Mouse (Mus musculus): ENCODE measurements around the gene Cask. TPM values are rescaled to one million over a fixed set of nuclear protein-coding genes. Genes with fewer than 3 reads are reported as not detected.

Cask gene
- polyA plus RNA-seq (2015; fragmentation: Nextera tagmentation; extraction: Ambion mirVana): 5.0 and 6.3 TPM in 2 replicates

- Histone ChIP-seq H3K4me1 (ENCODE audit: control insufficient read depth, insufficient read depth, low read length) (no peaks in the 10 kb centered on the region), H3K4me3 (ENCODE audit: low read length) (no peak within 1 kb of the TSS), H3K36me3 (ENCODE audit: control insufficient read depth, insufficient read depth) (no peaks in the 10 kb centered on the region), H3K27me3 (ENCODE audit: control insufficient read depth, insufficient read depth, low read length) (no peaks in the 10 kb centered on the region), H3K9me3 (replicated peaks; ENCODE audit: control insufficient read depth, low read length) (no peaks in the 10 kb centered on the region), H3K4me2 (ENCODE audit: low read depth, low read length) (no peak within 1 kb of the TSS), H3K9ac (ENCODE audit: low read length) (no peak within 1 kb of the TSS), H3K27ac (ENCODE audit: low read length) (no peak within 1 kb of the TSS)
- ATAC-seq (replicated peaks; ENCODE audit: extremely low read depth, insufficient read depth, low FRiP score): no peak
- WGBS: 33% methylated on average over 4 of the region's 4 CpGs
Measured at GRCm38 (mm10) chrX:13851285-13851684, at the start of gene Cask. TSS of gene Cask (minus strand) at chrX:13851367.

- Histone ChIP-seq H3K9ac (ENCODE audit: low read length) (no peak overlapping the region), H3K9me3 (replicated peaks; ENCODE audit: control insufficient read depth, low read length) (no peaks in the 10 kb centered on the region), H3K36me3 (ENCODE audit: control insufficient read depth, insufficient read depth) (no peaks in the 10 kb centered on the region), H3K4me2 (ENCODE audit: low read depth, low read length) (no peak overlapping the region), H3K27me3 (ENCODE audit: control insufficient read depth, insufficient read depth, low read length) (no peaks in the 10 kb centered on the region), H3K4me1 (ENCODE audit: control insufficient read depth, insufficient read depth, low read length) (no peaks in the 10 kb centered on the region), H3K4me3 (ENCODE audit: low read length) (no peak overlapping the region), H3K27ac (ENCODE audit: low read length) (no peak overlapping the region)
- WGBS: 72% methylated on average over 2 of the region's 2 CpGs
- no peak for ATAC-seq (replicated peaks; ENCODE audit: extremely low read depth, insufficient read depth, low FRiP score)
Measured at GRCm38 (mm10) chrX:13889976-13890375, 38.8 kb upstream of the Cask start.

- H3K9ac ChIP-seq (ENCODE audit: low read length): no peak overlapping the region
- H3K9me3 ChIP-seq (replicated peaks; ENCODE audit: control insufficient read depth, low read length): no peaks in the 10 kb centered on the region
- no peaks in the 10 kb centered on the region for H3K36me3 ChIP-seq (ENCODE audit: control insufficient read depth, insufficient read depth)
- no peak overlapping the region for H3K4me2 ChIP-seq (ENCODE audit: low read depth, low read length)
- H3K27ac ChIP-seq (ENCODE audit: low read length): no peak overlapping the region
- no peak overlapping the region for H3K4me3 ChIP-seq (ENCODE audit: low read length)
- WGBS: 64% methylated on average over 1 of the region's 1 CpGs
- H3K27me3 ChIP-seq (ENCODE audit: control insufficient read depth, insufficient read depth, low read length): no peaks in the 10 kb centered on the region
- ATAC-seq (replicated peaks; ENCODE audit: extremely low read depth, insufficient read depth, low FRiP score): no peak
- H3K4me1 ChIP-seq (ENCODE audit: control insufficient read depth, insufficient read depth, low read length): no peaks in the 10 kb centered on the region
Measured at GRCm38 (mm10) chrX:13884348-13884747, 33.2 kb upstream of the Cask start.

- no peak for ATAC-seq (replicated peaks; ENCODE audit: extremely low read depth, insufficient read depth, low FRiP score)
- Histone ChIP-seq H3K9me3 (replicated peaks; ENCODE audit: control insufficient read depth, low read length) (no peaks in the 10 kb centered on the region), H3K27me3 (ENCODE audit: control insufficient read depth, insufficient read depth, low read length) (no peaks in the 10 kb centered on the region), H3K4me2 (ENCODE audit: low read depth, low read length) (no peak overlapping the region), H3K9ac (ENCODE audit: low read length) (no peak overlapping the region), H3K36me3 (ENCODE audit: control insufficient read depth, insufficient read depth) (no peaks in the 10 kb centered on the region), H3K27ac (ENCODE audit: low read length) (no peak overlapping the region), H3K4me1 (ENCODE audit: control insufficient read depth, insufficient read depth, low read length) (no peaks in the 10 kb centered on the region), H3K4me3 (ENCODE audit: low read length) (no peak overlapping the region)
- 26% methylated on average over 6 of the region's 6 CpGs for WGBS
Measured at GRCm38 (mm10) chrX:13881969-13882368, 30.8 kb upstream of the Cask start.

GRCm38 (mm10) chrX:13860145-13860544 lies 9.0 kb upstream of the Cask start:
- 79% methylated on average over 4 of the region's 4 CpGs for WGBS
- H3K9me3 ChIP-seq (replicated peaks; ENCODE audit: control insufficient read depth, low read length): no peaks in the 10 kb centered on the region
- H3K4me1 ChIP-seq (ENCODE audit: control insufficient read depth, insufficient read depth, low read length): no peaks in the 10 kb centered on the region
- H3K4me3 ChIP-seq (ENCODE audit: low read length): no peak overlapping the region
- H3K27ac ChIP-seq (ENCODE audit: low read length): no peak overlapping the region
- no peak for ATAC-seq (replicated peaks; ENCODE audit: extremely low read depth, insufficient read depth, low FRiP score)
- no peaks in the 10 kb centered on the region for H3K27me3 ChIP-seq (ENCODE audit: control insufficient read depth, insufficient read depth, low read length)
- H3K36me3 ChIP-seq (ENCODE audit: control insufficient read depth, insufficient read depth): no peaks in the 10 kb centered on the region
- no peak overlapping the region for H3K4me2 ChIP-seq (ENCODE audit: low read depth, low read length)
- no peak overlapping the region for H3K9ac ChIP-seq (ENCODE audit: low read length)

GRCm38 (mm10) chrX:13859051-13859450 lies 7.9 kb upstream of the Cask start:
- Histone ChIP-seq H3K27ac (ENCODE audit: low read length) (no peak overlapping the region), H3K9ac (ENCODE audit: low read length) (no peak overlapping the region), H3K4me3 (ENCODE audit: low read length) (no peak overlapping the region), H3K9me3 (replicated peaks; ENCODE audit: control insufficient read depth, low read length) (no peaks in the 10 kb centered on the region), H3K4me2 (ENCODE audit: low read depth, low read length) (no peak overlapping the region), H3K4me1 (ENCODE audit: control insufficient read depth, insufficient read depth, low read length) (no peaks in the 10 kb centered on the region), H3K36me3 (ENCODE audit: control insufficient read depth, insufficient read depth) (no peaks in the 10 kb centered on the region), H3K27me3 (ENCODE audit: control insufficient read depth, insufficient read depth, low read length) (no peaks in the 10 kb centered on the region)
- WGBS: 78% methylated on average over 9 of the region's 9 CpGs
- ATAC-seq (replicated peaks; ENCODE audit: extremely low read depth, insufficient read depth, low FRiP score): no peak

GRCm38 (mm10) chrX:13848473-13848872 lies 2.7 kb downstream of the Cask start:
- no peak overlapping the region for H3K27ac ChIP-seq (ENCODE audit: low read length)
- H3K9ac ChIP-seq (ENCODE audit: low read length): no peak overlapping the region
- WGBS: 75% methylated on average over 1 of the region's 1 CpGs
- no peak overlapping the region for H3K4me2 ChIP-seq (ENCODE audit: low read depth, low read length)
- no peaks in the 10 kb centered on the region; the same call in 1 of the 2 replicates for H3K4me1 ChIP-seq (ENCODE audit: control insufficient read depth, insufficient read depth, low read length)
- H3K36me3 ChIP-seq (ENCODE audit: control insufficient read depth, insufficient read depth): no peaks in the 10 kb centered on the region
- ATAC-seq (replicated peaks; ENCODE audit: extremely low read depth, insufficient read depth, low FRiP score): no peak
- H3K27me3 ChIP-seq (ENCODE audit: control insufficient read depth, insufficient read depth, low read length): no peaks in the 10 kb centered on the region
- no peak overlapping the region for H3K4me3 ChIP-seq (ENCODE audit: low read length)
- no peaks in the 10 kb centered on the region for H3K9me3 ChIP-seq (replicated peaks; ENCODE audit: control insufficient read depth, low read length)

- Histone ChIP-seq H3K4me1 (ENCODE audit: control insufficient read depth, insufficient read depth, low read length) (no peaks in the 10 kb centered on the region; the same call in 1 of the 2 replicates), H3K9me3 (replicated peaks; ENCODE audit: control insufficient read depth, low read length) (no peaks in the 10 kb centered on the region), H3K36me3 (ENCODE audit: control insufficient read depth, insufficient read depth) (no peaks in the 10 kb centered on the region), H3K4me3 (ENCODE audit: low read length) (peak overlapping the region; percentile 75), H3K4me2 (ENCODE audit: low read depth, low read length) (peak overlapping the region; percentile 69), H3K27me3 (ENCODE audit: control insufficient read depth, insufficient read depth, low read length) (no peaks in the 10 kb centered on the region), H3K27ac (ENCODE audit: low read length) (peak overlapping the region; percentile 87), H3K9ac (ENCODE audit: low read length) (peak overlapping the region; percentile 70)
- 22% methylated on average over 7 of the region's 7 CpGs for WGBS
- no peak for ATAC-seq (replicated peaks; ENCODE audit: extremely low read depth, insufficient read depth, low FRiP score)
Measured at GRCm38 (mm10) chrX:13847502-13847851, 3.7 kb downstream of the Cask start.

GRCm38 (mm10) chrX:13846653-13847501 lies 4.3 kb downstream of the Cask start:
- Histone ChIP-seq H3K4me2 (ENCODE audit: low read depth, low read length) (peak overlapping the region; percentile 69), H3K4me3 (ENCODE audit: low read length) (peak overlapping the region; percentile 75), H3K27me3 (ENCODE audit: control insufficient read depth, insufficient read depth, low read length) (no peaks in the 10 kb centered on the region), H3K4me1 (ENCODE audit: control insufficient read depth, insufficient read depth, low read length) (no peaks in the 10 kb centered on the region; the same call in 1 of the 2 replicates), H3K36me3 (ENCODE audit: control insufficient read depth, insufficient read depth) (no peaks in the 10 kb centered on the region), H3K9ac (ENCODE audit: low read length) (peak overlapping the region; percentile 70), H3K9me3 (replicated peaks; ENCODE audit: control insufficient read depth, low read length) (no peaks in the 10 kb centered on the region), H3K27ac (ENCODE audit: low read length) (peak overlapping the region; percentile 87)
- ATAC-seq (replicated peaks; ENCODE audit: extremely low read depth, insufficient read depth, low FRiP score): peak; percentile 91
- 11% methylated on average over 47 of the region's 59 CpGs for WGBS
